Mouse (Mus musculus) CH12.LX (cell line): ENCODE measurements around the gene Nfkb2. TPM values are rescaled to one million over a fixed set of nuclear protein-coding genes. Genes with fewer than 3 reads are reported as not detected.

ENCODE experiments used
- DNase-seq: peaks from one replicate; pipeline ENCODE4 v3.0.0-alpha.2; 2013; ENCODE audit errors: extremely low read depth
- H3K27ac ChIP-seq: 2 replicates; pipeline ENCODE4 v1.5.1; 2012; ENCODE audit warnings: low read depth, mild to moderate bottlenecking, control low read depth, moderate library complexity; ENCODE audit not compliant: insufficient read depth
- H3K27me3 ChIP-seq: replicated peaks from 2 replicates; pipeline ENCODE3; 2012; ENCODE audit warnings: inconsistent platforms
- H3K36me3 ChIP-seq, 2 experiments: replicated peaks in 1 of 2; 2 replicates each; pipeline versions ENCODE3 to v1.6.1; 2012; ENCODE audit warnings: inconsistent platforms in 1 of 2, low read length in 1 of 2, mild to moderate bottlenecking in 1 of 2, mixed read lengths in 1 of 2, moderate library complexity in 1 of 2; ENCODE audit not compliant: control insufficient read depth in 1 of 2, insufficient read depth in 1 of 2
- H3K4me1 ChIP-seq, 2 experiments: 2 replicates each; pipeline ENCODE4 v1.6.1; 2012; ENCODE audit warnings: inconsistent platforms in 1 of 2, moderate library complexity in 1 of 2; ENCODE audit not compliant: insufficient read depth in 2 of 2, control insufficient read depth in 1 of 2
- H3K4me2 ChIP-seq: 2 replicates; pipeline ENCODE4 v1.6.1; 2012; ENCODE audit warnings: low read depth, mild to moderate bottlenecking, control low read depth; ENCODE audit not compliant: poor library complexity, insufficient read depth, severe bottlenecking
- H3K4me3 ChIP-seq, 3 experiments: fragments of 150-350 bp in 1 of 3; sonication (generic) in 1 of 3; replicated peaks in 1 of 3; 2 replicates each; pipeline versions ENCODE3 to v1.5.1; 2011 to 2012; ENCODE audit warnings: low read depth in 2 of 3, low read length in 2 of 3, mild to moderate bottlenecking in 2 of 3, moderate library complexity in 2 of 3, control low read depth in 1 of 3, improper control_type of control experiment in 1 of 3, inconsistent platforms in 1 of 3, mixed read lengths in 1 of 3; ENCODE audit not compliant: poor library complexity in 1 of 3
- H3K79me2 ChIP-seq: replicated peaks from 2 replicates; pipeline ENCODE4 v1.6.1; 2012; ENCODE audit warnings: mild to moderate bottlenecking, moderate library complexity; ENCODE audit not compliant: control insufficient read depth, poor library complexity, insufficient read depth, severe bottlenecking; ENCODE audit errors: extremely low read depth
- H3K9ac ChIP-seq: 2 replicates; pipeline ENCODE4 v1.6.1; 2012; ENCODE audit warnings: low read depth, mild to moderate bottlenecking, control low read depth, moderate library complexity; ENCODE audit not compliant: insufficient read depth
- H3K9me3 ChIP-seq: replicated peaks from 2 replicates; pipeline ENCODE3; 2012; ENCODE audit warnings: low read length, inconsistent platforms, mixed read lengths
- CHD2 ChIP-seq: IDR thresholded peaks from 2 replicates; pipeline ENCODE4 v1.6.1; 2011; ENCODE audit warnings: low read length, improper control_type of control experiment
- CTCF ChIP-seq, 2 experiments: IDR thresholded peaks in 1 of 2; conservative IDR thresholded peaks in 1 of 2; 2 replicates each; pipeline ENCODE4 v1.5.1; 2011 to 2012; ENCODE audit warnings: low read depth in 2 of 2, low read length in 2 of 2, improper control_type of control experiment in 1 of 2, inconsistent platforms in 1 of 2, mild to moderate bottlenecking in 1 of 2, moderate library complexity in 1 of 2
- E2F4 ChIP-seq: IDR thresholded peaks from 2 replicates; pipeline ENCODE4 v1.6.1; 2011; ENCODE audit warnings: low read depth, low read length, improper control_type of control experiment; ENCODE audit not compliant: insufficient replicate concordance
- ELF1 ChIP-seq: IDR thresholded peaks from 2 replicates; pipeline ENCODE4 v1.6.1; 2014; ENCODE audit warnings: low read depth, mild to moderate bottlenecking, inconsistent platforms, low read length, improper control_type of control experiment
- EP300 ChIP-seq: IDR thresholded peaks from 2 replicates; pipeline ENCODE4 v1.6.1; 2011; ENCODE audit warnings: low read length, improper control_type of control experiment
- GABPA ChIP-seq: IDR thresholded peaks from 2 replicates; pipeline ENCODE4 v1.6.1; 2012; ENCODE audit warnings: low read depth, low read length, improper control_type of control experiment, inconsistent platforms; ENCODE audit not compliant: insufficient replicate concordance
- IRF4 ChIP-seq: IDR thresholded peaks from 2 replicates; pipeline ENCODE4 v1.6.1; 2014; ENCODE audit warnings: low read depth, mild to moderate bottlenecking, inconsistent platforms, low read length, improper control_type of control experiment
- JUN ChIP-seq: IDR thresholded peaks from 2 replicates; pipeline ENCODE4 v1.6.1; 2011; ENCODE audit warnings: low read depth, mild to moderate bottlenecking, low read length, improper control_type of control experiment, moderate library complexity; ENCODE audit not compliant: insufficient read depth
- JUND ChIP-seq: conservative IDR thresholded peaks from 2 replicates; pipeline ENCODE4 v1.6.1; 2011; ENCODE audit warnings: low read depth, low read length, improper control_type of control experiment
- KAT2A ChIP-seq: IDR thresholded peaks from 2 replicates; pipeline ENCODE4 v1.6.1; 2012; ENCODE audit warnings: low read length, improper control_type of control experiment, inconsistent platforms; ENCODE audit not compliant: insufficient replicate concordance
- MAFK ChIP-seq: IDR thresholded peaks from 2 replicates; pipeline ENCODE4 v1.6.1; 2011; ENCODE audit warnings: low read length, improper control_type of control experiment; ENCODE audit not compliant: insufficient replicate concordance
- MAX ChIP-seq: IDR thresholded peaks from 2 replicates; pipeline ENCODE4 v1.6.1; 2011; ENCODE audit warnings: low read length, improper control_type of control experiment
- MAZ ChIP-seq: IDR thresholded peaks from 2 replicates; pipeline ENCODE4 v1.6.1; 2012; ENCODE audit warnings: low read depth, mild to moderate bottlenecking, inconsistent platforms, low read length, improper control_type of control experiment, moderate library complexity
- MEF2A ChIP-seq: IDR thresholded peaks from 2 replicates; pipeline ENCODE4 v1.6.1; 2014; ENCODE audit warnings: low read depth, mild to moderate bottlenecking, inconsistent platforms, low read length, improper control_type of control experiment, borderline replicate concordance
- MXI1 ChIP-seq: IDR thresholded peaks from 2 replicates; pipeline ENCODE4 v1.6.1; 2011; ENCODE audit warnings: mild to moderate bottlenecking, low read depth, low read length, improper control_type of control experiment
- MYC ChIP-seq: IDR thresholded peaks from 2 replicates; pipeline ENCODE4 v1.6.1; 2011; ENCODE audit warnings: low read depth, mild to moderate bottlenecking, improper control_type of control experiment, low read length
- NELFE ChIP-seq: IDR thresholded peaks from 2 replicates; pipeline ENCODE4 v1.6.1; 2011; ENCODE audit warnings: low read depth, low read length, improper control_type of control experiment
- POLR2A ChIP-seq: IDR thresholded peaks from 2 replicates; pipeline ENCODE4 v1.6.1; 2011; ENCODE audit warnings: low read depth, mild to moderate bottlenecking, improper control_type of control experiment, low read length
- RAD21 ChIP-seq: IDR thresholded peaks from 2 replicates; pipeline ENCODE4 v1.6.1; 2011; ENCODE audit warnings: low read depth, mild to moderate bottlenecking, low read length, improper control_type of control experiment, moderate library complexity
- SIN3A ChIP-seq: IDR thresholded peaks from 2 replicates; pipeline ENCODE4 v1.6.1; 2012; ENCODE audit warnings: low read length, improper control_type of control experiment, inconsistent platforms
- SMC3 ChIP-seq: IDR thresholded peaks from 2 replicates; pipeline ENCODE4 v1.6.1; 2011; ENCODE audit warnings: low read depth, low read length, improper control_type of control experiment
- TBP ChIP-seq: conservative IDR thresholded peaks from 2 replicates; pipeline ENCODE4 v1.6.1; 2011; ENCODE audit warnings: low read depth, low read length, improper control_type of control experiment
- TCF12 ChIP-seq: IDR thresholded peaks from 2 replicates; pipeline ENCODE4 v1.6.1; 2014; ENCODE audit warnings: low read depth, mild to moderate bottlenecking, inconsistent platforms, low read length, improper control_type of control experiment
- UBTF ChIP-seq: IDR thresholded peaks from 2 replicates; pipeline ENCODE4 v1.6.1; 2012; ENCODE audit warnings: low read depth, mild to moderate bottlenecking, inconsistent platforms, low read length, improper control_type of control experiment, moderate library complexity
- USF1 ChIP-seq: IDR thresholded peaks from 2 replicates; pipeline ENCODE4 v1.6.1; 2014; ENCODE audit warnings: low read depth, mild to moderate bottlenecking, inconsistent platforms, low read length, improper control_type of control experiment
- USF2 ChIP-seq: conservative IDR thresholded peaks from 2 replicates; pipeline ENCODE4 v1.6.1; 2011; ENCODE audit warnings: low read depth, low read length, improper control_type of control experiment
- ZKSCAN1 ChIP-seq: IDR thresholded peaks from 2 replicates; pipeline ENCODE4 v1.6.1; 2012; ENCODE audit warnings: low read depth, inconsistent platforms, low read length, improper control_type of control experiment, borderline replicate concordance
- ZNF384 ChIP-seq: IDR thresholded peaks from 2 replicates; pipeline ENCODE4 v1.6.1; 2012; ENCODE audit warnings: low read depth, low read length, improper control_type of control experiment, inconsistent platforms
- dilution Hi-C: fragments of 300-500 bp; cut with MboI; formaldehyde crosslinking; loops from 2 replicates; pipeline ENCODE4 v1.14.3; 2020; ENCODE audit warnings: low sequenced_read_pairs; ENCODE audit not compliant: extremely low pct_unique_long_range_greater_than_20kb, extremely low pct_ligation_motif_present
- in situ Hi-C: fragments of 300-500 bp; cut with MboI; formaldehyde crosslinking; loops from 3 replicates; pipeline ENCODE4 v1.14.3; 2019; ENCODE audit warnings: low sequenced_read_pairs, low pct_ligation_motif_present, low pct_unique_long_range_greater_than_20kb, mixed read lengths
- polyA plus RNA-seq: library from polyadenylated mRNA; unstranded; fragments of >175 nt; gene quantifications from 2 replicates; pipeline ENCODE4 v1.2.1, GENCODE M21; 2012; ENCODE audit warnings: low read depth; ENCODE audit not compliant: insufficient read length
- total RNA-seq, 2 experiments: library from RNA; depleted of rRNA; stranded (reverse); fragments of 300-350 nt in 1 of 2; fragments of >200 nt in 1 of 2; gene quantifications; 2 replicates each; pipeline ENCODE4 v1.2.3; 2012 to 2014

Nfkb2 gene
- total and polyA plus RNA-seq, 3 experiments = 44.3 to 71.7 (median 64.8) TPM

- H3K27ac ChIP-seq = no peak overlapping the region
- dilution Hi-C loops = no loop called here
Measured at GRCm38 (mm10) chr19:46337719-46338330, 33.7 kb downstream of the Nfkb2 start.

GRCm38 (mm10) chr19:46338331-46338936, 34.3 kb downstream of the Nfkb2 start, which contains the start of gene Cuedc2:
Cuedc2 (minus strand) TSS chr19:46338702.
- dilution Hi-C loops = no loop called here
- peaks cover 12 to 49% of the 10 kb centered on the region in 2 experiments for H3K4me1 ChIP-seq
- TF ChIP-seq USF2 (peak; percentile 33; the same call in 1 of the 2 replicates), MAFK (no peak), POLR2A (peak; percentile 77), ZKSCAN1 (no peak), GABPA (no peak; the same call in 1 of the 2 replicates), RAD21 (peak; percentile 34), MAX (peak; percentile 32; the same call in 1 of the 2 replicates), TCF12 (0 out of 2 replicates have a peak, but pooled peaks have one; percentile 19), MXI1 (no peak; the same call in none of the 2 replicates), SIN3A (peak; percentile 92), MYC (peak; percentile 83), JUND (no peak; the same call in 1 of the 2 replicates), MEF2A (no peak; the same call in 1 of the 2 replicates), ELF1 (peak; percentile 84), EP300 (no peak), CHD2 (peak; percentile 74), NELFE (no peak), ZNF384 (0 out of 2 replicates have a peak, but pooled peaks have one; percentile 12), SMC3 (peak; percentile 61), TBP (peak; percentile 59; the same call in 1 of the 2 replicates), CTCF (conservative IDR thresholded peaks at IDR 0.05 in 1 of 2, IDR thresholded peaks at IDR 0.05 in 1 of 2; ENCODE audit: low read depth in 2 of 2, low read length in 2 of 2) (peak; percentile 40 to 81), MAZ (0 out of 2 replicates have a peak, but pooled peaks have one; percentile 85), E2F4 (peak; percentile 38; the same call in 1 of the 2 replicates), KAT2A (peak; percentile 77; the same call in 1 of the 2 replicates), JUN (no peak), IRF4 (peak; percentile 68), UBTF (no peak)

More at GRCm38 (mm10) chr19:46337719-46338330, 33.7 kb downstream of the Nfkb2 start:
- Histone ChIP-seq H3K4me2 (peak overlapping the region; percentile 97), H3K27me3 (no peaks in the 10 kb centered on the region), H3K4me3 (peak overlapping the region; percentile 71 to 84 (median 81)), H3K79me2 (0 out of 2 replicates have a peak, but pooled peaks cover 2% of the 10 kb centered on the region), H3K36me3 (peaks cover 0 to 17% of the 10 kb centered on the region in 2 experiments), H3K9me3 (no peaks in the 10 kb centered on the region), H3K4me1 (peaks cover 12 to 49% of the 10 kb centered on the region in 2 experiments), H3K9ac (peak overlapping the region; percentile 64)
- DNase-seq = no peak
- in situ Hi-C loops = no loop called here
- TF ChIP-seq KAT2A (no peak), USF1 (no peak), ZNF384 (no peak), GABPA (no peak), CHD2 (no peak), TCF12 (no peak), MYC (no peak), UBTF (no peak)

More at GRCm38 (mm10) chr19:46338331-46338936, 34.3 kb downstream of the Nfkb2 start, which contains the start of gene Cuedc2:
- Histone ChIP-seq H3K9me3 (no peaks in the 10 kb centered on the region), H3K27ac (peak within 1 kb of the TSS; percentile 68), H3K9ac (peak within 1 kb of the TSS; percentile 79), H3K79me2 (0 out of 2 replicates have a peak, but pooled peaks cover 2% of the 10 kb centered on the region), H3K4me3 (peak within 1 kb of the TSS; percentile 71 to 84 (median 81)), H3K36me3 (peaks cover 0 to 15% of the 10 kb centered on the region in 2 experiments), H3K4me2 (peak within 1 kb of the TSS; percentile 97), H3K27me3 (no peaks in the 10 kb centered on the region)
- DNase-seq = peak; percentile 97
- in situ Hi-C loops = no loop called here
